Mouse (Mus musculus): ENCODE data around the gene Alb. TPM values are rescaled to one million over a fixed set of nuclear protein-coding genes. Genes with fewer than 3 reads are reported as not detected.

Gene Alb
- polyA plus RNA-seq, 1 experiment from 2014 or later: 0.50 TPM

GRCm38 (mm10) chr5:90477308-90478140 lies 16.8 kb downstream of the Alb start:
- WGBS: 82% methylated on average over 7 of the region's 7 CpGs
- DNase-seq (ENCODE audit: low spot score): no peak
- no peak for ATAC-seq (ENCODE audit: insufficient read depth, low FRiP score, low TSS enrichment)

DNA sequence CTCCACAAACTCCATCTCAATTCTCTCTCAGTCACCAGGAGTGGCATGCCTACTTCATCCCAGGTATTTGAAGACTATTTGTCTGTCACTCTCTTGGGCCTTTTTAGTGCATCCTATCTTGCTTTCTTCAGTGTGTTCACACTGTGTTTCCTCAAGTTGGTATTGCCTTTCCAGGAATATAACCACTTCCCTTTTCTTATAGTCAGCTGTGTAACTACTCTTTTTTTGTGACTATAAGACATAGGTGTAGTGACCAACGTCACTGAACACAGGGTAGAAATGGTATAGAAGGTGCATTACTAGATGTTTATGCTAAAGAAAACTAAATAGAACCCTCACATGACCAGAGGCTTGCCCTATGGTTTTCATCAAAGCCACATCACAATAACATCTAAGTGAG lies 18.2 kb downstream of the Alb start:
- Histone ChIP-seq H3K9me3 (ENCODE audit: control insufficient read depth, low read length) (no peaks in the 10 kb centered on the region), H3K4me3 (ENCODE audit: low read depth, low read length) (no peak overlapping the region), H3K27ac (ENCODE audit: low read depth, low read length) (no peak overlapping the region), H3K4me1 (ENCODE audit: control insufficient read depth, insufficient read depth, low read length) (no peaks in the 10 kb centered on the region), H3K36me3 (ENCODE audit: control insufficient read depth, insufficient read depth, low read length) (no peaks in the 10 kb centered on the region), H3K9ac (ENCODE audit: low read length) (no peak overlapping the region), H3K27me3 (ENCODE audit: control insufficient read depth, insufficient read depth, low read length) (no peaks in the 10 kb centered on the region), H3K4me2 (ENCODE audit: low read depth) (no peak overlapping the region)
- 91% methylated on average over 1 of the region's 1 CpGs for WGBS
- no peak for ATAC-seq (ENCODE audit: insufficient read depth, low FRiP score, low TSS enrichment)
- no peak for DNase-seq (ENCODE audit: low spot score)

More at GRCm38 (mm10) chr5:90477308-90478140, 16.8 kb downstream of the Alb start:
- H3K9me3 ChIP-seq (ENCODE audit: control insufficient read depth, low read length): no peaks in the 10 kb centered on the region
- no peaks in the 10 kb centered on the region for H3K36me3 ChIP-seq (ENCODE audit: control insufficient read depth, insufficient read depth, low read length)
- no peaks in the 10 kb centered on the region for H3K4me1 ChIP-seq (ENCODE audit: control insufficient read depth, insufficient read depth, low read length)
- no peak overlapping the region for H3K4me3 ChIP-seq (ENCODE audit: low read depth, low read length)
- H3K4me2 ChIP-seq (ENCODE audit: low read depth): no peak overlapping the region
- H3K27ac ChIP-seq (ENCODE audit: low read depth, low read length): no peak overlapping the region
- no peaks in the 10 kb centered on the region for H3K27me3 ChIP-seq (ENCODE audit: control insufficient read depth, insufficient read depth, low read length)
- H3K9ac ChIP-seq (ENCODE audit: low read length): no peak overlapping the region

- Histone ChIP-seq H3K36me3 (ENCODE audit: control insufficient read depth, insufficient read depth, low read length) (no peaks in the 10 kb centered on the region), H3K4me3 (ENCODE audit: low read depth, low read length) (no peak overlapping the region), H3K27me3 (ENCODE audit: control insufficient read depth, insufficient read depth, low read length) (no peaks in the 10 kb centered on the region), H3K4me1 (ENCODE audit: control insufficient read depth, insufficient read depth, low read length) (no peaks in the 10 kb centered on the region), H3K4me2 (ENCODE audit: low read depth) (no peak overlapping the region), H3K27ac (ENCODE audit: low read depth, low read length) (no peak overlapping the region), H3K9ac (ENCODE audit: low read length) (no peak overlapping the region), H3K9me3 (ENCODE audit: control insufficient read depth, low read length) (no peaks in the 10 kb centered on the region)
- ATAC-seq (ENCODE audit: insufficient read depth, low FRiP score, low TSS enrichment) (no peak), DNase-seq (ENCODE audit: low spot score) (no peak)
- 93% methylated on average over 7 of the region's 7 CpGs for WGBS
Measured at GRCm38 (mm10) chr5:90485597-90485996, 24.9 kb downstream of the Alb start.

- Histone ChIP-seq H3K9ac (ENCODE audit: low read length) (no peak overlapping the region), H3K9me3 (ENCODE audit: control insufficient read depth, low read length) (no peaks in the 10 kb centered on the region), H3K4me3 (ENCODE audit: low read depth, low read length) (no peak overlapping the region), H3K27me3 (ENCODE audit: control insufficient read depth, insufficient read depth, low read length) (no peaks in the 10 kb centered on the region), H3K27ac (ENCODE audit: low read depth, low read length) (no peak overlapping the region), H3K4me1 (ENCODE audit: control insufficient read depth, insufficient read depth, low read length) (no peaks in the 10 kb centered on the region), H3K4me2 (ENCODE audit: low read depth) (no peak overlapping the region), H3K36me3 (ENCODE audit: control insufficient read depth, insufficient read depth, low read length) (no peaks in the 10 kb centered on the region)
- no peak for DNase-seq (ENCODE audit: low spot score)
- ATAC-seq (ENCODE audit: insufficient read depth, low FRiP score, low TSS enrichment): no peak
- WGBS: 87% methylated on average over 7 of the region's 7 CpGs
Measured at GRCm38 (mm10) chr5:90488323-90488722, 27.6 kb downstream of the Alb start.

DNA sequence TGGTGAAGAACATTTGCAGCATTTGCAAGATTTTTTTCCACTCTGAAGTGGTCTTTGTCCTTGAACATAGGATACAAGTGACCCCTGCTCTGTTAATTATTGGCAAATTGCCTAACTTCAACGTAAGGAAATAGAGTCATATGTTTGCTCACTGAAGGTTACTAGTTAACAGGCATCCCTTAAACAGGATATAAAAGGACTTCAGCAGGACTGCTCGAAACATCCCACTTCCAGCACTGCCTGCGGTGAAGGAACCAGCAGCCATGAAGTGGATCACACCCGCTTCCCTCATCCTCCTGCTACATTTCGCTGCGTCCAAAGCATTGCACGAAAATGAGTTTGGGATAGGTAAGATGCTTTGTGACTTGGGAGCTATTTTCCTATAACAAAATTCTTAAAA lies 29.8 kb downstream of the Alb start, which contains the start of gene Afp:
Gene Afp (plus strand): TSS at position 220 of the 400 bp plus-strand sequence.
- Histone ChIP-seq H3K4me2 (ENCODE audit: low read depth) (no peak within 1 kb of the TSS), H3K4me1 (ENCODE audit: control insufficient read depth, insufficient read depth, low read length) (no peaks in the 10 kb centered on the region), H3K27ac (ENCODE audit: low read depth, low read length) (no peak within 1 kb of the TSS), H3K4me3 (ENCODE audit: low read depth, low read length) (no peak within 1 kb of the TSS), H3K36me3 (ENCODE audit: control insufficient read depth, insufficient read depth, low read length) (no peaks in the 10 kb centered on the region), H3K9me3 (ENCODE audit: control insufficient read depth, low read length) (no peaks in the 10 kb centered on the region), H3K27me3 (ENCODE audit: control insufficient read depth, insufficient read depth, low read length) (no peaks in the 10 kb centered on the region), H3K9ac (ENCODE audit: low read length) (no peak within 1 kb of the TSS)
- DNase-seq (ENCODE audit: low spot score) (no peak), ATAC-seq (ENCODE audit: insufficient read depth, low FRiP score, low TSS enrichment) (no peak)
- WGBS: 88% methylated on average over 7 of the region's 7 CpGs

DNA sequence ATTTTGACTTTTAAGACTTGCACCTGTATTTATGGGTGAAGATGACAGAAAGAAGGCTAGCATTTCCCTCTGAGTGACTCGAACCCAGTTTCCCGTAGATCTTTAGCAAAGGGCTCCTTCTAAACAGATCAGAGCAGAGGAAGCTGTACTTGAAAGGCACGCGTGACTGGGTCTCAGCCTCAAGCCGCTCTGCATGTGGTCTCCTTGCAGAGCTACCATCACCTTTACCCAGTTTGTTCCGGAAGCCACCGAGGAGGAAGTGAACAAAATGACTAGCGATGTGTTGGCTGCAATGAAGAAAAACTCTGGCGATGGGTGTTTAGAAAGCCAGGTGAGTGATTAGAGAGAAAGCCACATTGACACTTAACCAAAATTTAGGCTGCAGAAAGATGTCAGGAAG lies 31.7 kb downstream of the Alb start:
- Histone ChIP-seq H3K9me3 (ENCODE audit: control insufficient read depth, low read length) (no peaks in the 10 kb centered on the region), H3K27ac (ENCODE audit: low read depth, low read length) (no peak overlapping the region), H3K4me2 (ENCODE audit: low read depth) (no peak overlapping the region), H3K36me3 (ENCODE audit: control insufficient read depth, insufficient read depth, low read length) (no peaks in the 10 kb centered on the region), H3K4me1 (ENCODE audit: control insufficient read depth, insufficient read depth, low read length) (no peaks in the 10 kb centered on the region), H3K27me3 (ENCODE audit: control insufficient read depth, insufficient read depth, low read length) (no peaks in the 10 kb centered on the region), H3K9ac (ENCODE audit: low read length) (no peak overlapping the region), H3K4me3 (ENCODE audit: low read depth, low read length) (no peak overlapping the region)
- 79% methylated on average over 9 of the region's 9 CpGs for WGBS
- ATAC-seq (ENCODE audit: insufficient read depth, low FRiP score, low TSS enrichment): no peak
- no peak for DNase-seq (ENCODE audit: low spot score)

- Histone ChIP-seq H3K4me3 (ENCODE audit: low read depth, low read length) (no peak overlapping the region), H3K9ac (ENCODE audit: low read length) (no peak overlapping the region), H3K4me1 (ENCODE audit: control insufficient read depth, insufficient read depth, low read length) (no peaks in the 10 kb centered on the region), H3K4me2 (ENCODE audit: low read depth) (no peak overlapping the region), H3K36me3 (ENCODE audit: control insufficient read depth, insufficient read depth, low read length) (no peaks in the 10 kb centered on the region), H3K9me3 (ENCODE audit: control insufficient read depth, low read length) (no peaks in the 10 kb centered on the region), H3K27ac (ENCODE audit: low read depth, low read length) (no peak overlapping the region), H3K27me3 (ENCODE audit: control insufficient read depth, insufficient read depth, low read length) (no peaks in the 10 kb centered on the region)
- DNase-seq (ENCODE audit: low spot score): no peak
- ATAC-seq (ENCODE audit: insufficient read depth, low FRiP score, low TSS enrichment): no peak
- 86% methylated on average over 4 of the region's 4 CpGs for WGBS
Measured at GRCm38 (mm10) chr5:90494308-90494707, 33.6 kb downstream of the Alb start.

GRCm38 (mm10) chr5:90499509-90499908 lies 38.8 kb downstream of the Alb start:
- Histone ChIP-seq H3K36me3 (ENCODE audit: control insufficient read depth, insufficient read depth, low read length) (no peaks in the 10 kb centered on the region), H3K4me2 (ENCODE audit: low read depth) (no peak overlapping the region), H3K4me3 (ENCODE audit: low read depth, low read length) (no peak overlapping the region), H3K27ac (ENCODE audit: low read depth, low read length) (no peak overlapping the region), H3K27me3 (ENCODE audit: control insufficient read depth, insufficient read depth, low read length) (no peaks in the 10 kb centered on the region), H3K9me3 (ENCODE audit: control insufficient read depth, low read length) (no peaks in the 10 kb centered on the region), H3K4me1 (ENCODE audit: control insufficient read depth, insufficient read depth, low read length) (no peaks in the 10 kb centered on the region), H3K9ac (ENCODE audit: low read length) (no peak overlapping the region)
- no peak for ATAC-seq (ENCODE audit: insufficient read depth, low FRiP score, low TSS enrichment)
- no peak for DNase-seq (ENCODE audit: low spot score)
- 64% methylated on average over 7 of the region's 7 CpGs for WGBS

DNA sequence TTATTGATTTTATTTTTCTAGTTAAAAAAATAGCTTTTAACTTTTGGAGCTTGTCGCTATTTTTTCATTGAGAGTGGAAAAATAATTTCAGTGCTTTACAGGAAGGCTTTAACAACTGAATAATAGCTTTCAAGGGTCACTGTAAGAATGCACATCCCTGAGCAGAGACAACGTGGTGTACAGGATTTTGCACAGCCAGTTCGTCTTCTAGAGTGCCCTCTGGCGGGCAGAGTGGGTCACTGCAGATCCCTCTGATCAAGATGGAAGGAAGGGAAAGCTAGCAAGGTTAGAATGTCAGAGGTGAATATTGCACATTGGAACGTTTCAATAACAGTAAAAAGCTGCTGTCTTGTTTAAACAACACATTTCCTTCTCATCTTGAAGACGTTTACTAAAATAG lies 40.0 kb downstream of the Alb start:
- Histone ChIP-seq H3K27me3 (ENCODE audit: control insufficient read depth, insufficient read depth, low read length) (no peaks in the 10 kb centered on the region), H3K4me2 (ENCODE audit: low read depth) (no peak overlapping the region)
- 8% methylated on average over 6 of the region's 6 CpGs for WGBS

More for the DNA sequence above, 40.0 kb downstream of the Alb start:
- no peaks in the 10 kb centered on the region for H3K9me3 ChIP-seq (ENCODE audit: control insufficient read depth, low read length)
- no peaks in the 10 kb centered on the region for H3K36me3 ChIP-seq (ENCODE audit: control insufficient read depth, insufficient read depth, low read length)
- DNase-seq (ENCODE audit: low spot score): peak; percentile 71
- no peak overlapping the region for H3K4me3 ChIP-seq (ENCODE audit: low read depth, low read length)
- no peak overlapping the region for H3K27ac ChIP-seq (ENCODE audit: low read depth, low read length)
- H3K4me1 ChIP-seq (ENCODE audit: control insufficient read depth, insufficient read depth, low read length): no peaks in the 10 kb centered on the region
- no peak overlapping the region for H3K9ac ChIP-seq (ENCODE audit: low read length)
- peak; percentile 76 for ATAC-seq (ENCODE audit: insufficient read depth, low FRiP score, low TSS enrichment)
